Mouse (Mus musculus) megakaryocyte, embryonic 14.5 days (primary cell): ENCODE measurements around the gene Inpp5a.

Experiments used
- FLI1 ChIP-seq: IDR thresholded peaks from 2 replicates; pipeline ENCODE4 v1.6.1; 2012; ENCODE audit warnings: low read length, inconsistent platforms, mixed read lengths
- GATA1 ChIP-seq: IDR thresholded peaks from 3 replicates; pipeline ENCODE4 v1.6.1; 2012; ENCODE audit warnings: mixed read lengths, low read length, inconsistent platforms, borderline replicate concordance

GRCm38 (mm10) chr7:139590302-139590701, 201.4 kb downstream of the Inpp5a start:
- TF ChIP-seq GATA1, result no peak
- no peak for TF ChIP-seq FLI1
